In genomic region chr12:8793410-8794051, GRCm38 (mm10) we compare ENCODE assay signal across 19 mouse cellular contexts. TPM values are rescaled to one million over a fixed set of nuclear protein-coding genes. Genes with fewer than 3 reads are reported as not detected.
DNase-seq lines count a peak whose midpoint lies in the region; ATAC-seq and TF ChIP-seq lines count a peak whose summit lies in the region.
"Had no signal": no experiment of that assay in that cellular context is flagged by ENCODE, and none has a peak within 500 bp of the region (broad histone marks: within the 10 kb centered on the region; RNA-seq: fewer than 3 reads in every experiment).

No protein-coding gene starts in this region.

- 83% methylated on average over 2 of the region's 2 CpGs for WGBS in hindbrain, embryonic 15.5 days
- WGBS in hindbrain, embryonic 11.5 days: 87% methylated on average over 2 of the region's 2 CpGs
- WGBS in liver, embryonic 14.5 days (ENCODE audit: insufficient replicate concordance): 80% methylated on average over 2 of the region's 2 CpGs

- H3K4me3 ChIP-seq in hindbrain, embryonic 15.5 days: no peak overlapping the region
- H3K4me3 ChIP-seq in hindbrain, embryonic 11.5 days (ENCODE audit: low read depth, low read length): no peak overlapping the region
- no peak overlapping the region for H3K4me3 ChIP-seq in liver, embryonic 14.5 days (ENCODE audit: insufficient read depth in 1 of 2, low read depth in 2 of 2, low read length in 2 of 2)
- H3K4me3 ChIP-seq: erythroblast, embryonic 14.5 days; limb, embryonic 15.5 days; midbrain, embryonic 12.5 days had no signal

- TF ChIP-seq CTCF in liver, embryonic 14.5 days (IDR thresholded peaks at IDR 0.05; ENCODE audit: low read depth): no peak

- no peaks in the 10 kb centered on the region for H3K27me3 ChIP-seq in hindbrain, embryonic 15.5 days
- H3K27me3 ChIP-seq in hindbrain, embryonic 11.5 days (ENCODE audit: control insufficient read depth, insufficient read depth, low read length): no peaks in the 10 kb centered on the region
- no peaks in the 10 kb centered on the region for H3K27me3 ChIP-seq in liver, embryonic 14.5 days (ENCODE audit: control insufficient read depth, insufficient read depth, low read length)
- H3K27me3 ChIP-seq: limb, embryonic 15.5 days; midbrain, embryonic 12.5 days had no signal

- no peak overlapping the region for H3K27ac ChIP-seq in hindbrain, embryonic 15.5 days (replicated peaks)
- no peak overlapping the region for H3K27ac ChIP-seq in hindbrain, embryonic 11.5 days (ENCODE audit: low read depth, low read length)
- H3K27ac ChIP-seq in liver, embryonic 14.5 days: no peak overlapping the region
- H3K27ac ChIP-seq: kidney, postnatal 0 days; limb, embryonic 15.5 days; macrophage; midbrain, embryonic 12.5 days had no signal

- H3K9me3 ChIP-seq in hindbrain, embryonic 15.5 days: no peaks in the 10 kb centered on the region
- no peaks in the 10 kb centered on the region for H3K9me3 ChIP-seq in hindbrain, embryonic 11.5 days (ENCODE audit: control insufficient read depth, low read length)
- H3K9me3 ChIP-seq in liver, embryonic 14.5 days (ENCODE audit: control insufficient read depth, low read length): no peaks in the 10 kb centered on the region
- H3K9me3 ChIP-seq: limb, embryonic 15.5 days; midbrain, embryonic 12.5 days had no signal

- no peak for TF ChIP-seq EP300 in liver, embryonic 14.5 days (IDR thresholded peaks at IDR 0.05; ENCODE audit: low read depth)

- H3K9ac ChIP-seq in hindbrain, embryonic 15.5 days: no peak overlapping the region
- no peak overlapping the region for H3K9ac ChIP-seq in hindbrain, embryonic 11.5 days (ENCODE audit: low read depth, low read length)
- H3K9ac ChIP-seq in liver, embryonic 14.5 days (replicated peaks): no peak overlapping the region
- H3K9ac ChIP-seq: forebrain, postnatal 0 days; limb, embryonic 15.5 days; midbrain, embryonic 12.5 days had no signal

- no peak overlapping the region for H3K4me2 ChIP-seq in hindbrain, embryonic 15.5 days
- no peak overlapping the region for H3K4me2 ChIP-seq in hindbrain, embryonic 11.5 days (replicated peaks; ENCODE audit: low read depth, low read length)
- no peak overlapping the region for H3K4me2 ChIP-seq in liver, embryonic 14.5 days (ENCODE audit: low read depth)
- H3K4me2 ChIP-seq: limb, embryonic 15.5 days; midbrain, embryonic 12.5 days had no signal

- H3K36me3 ChIP-seq in hindbrain, embryonic 15.5 days: 0 out of 2 replicates have a peak, but pooled peaks cover 5% of the 10 kb centered on the region
- H3K36me3 ChIP-seq in hindbrain, embryonic 11.5 days (ENCODE audit: control insufficient read depth, insufficient read depth, low read length): peaks cover 11% of the 10 kb centered on the region; the same call in 1 of the 2 replicates
- no peaks in the 10 kb centered on the region for H3K36me3 ChIP-seq in liver, embryonic 14.5 days (replicated peaks; ENCODE audit: control insufficient read depth, insufficient read depth, low read depth)

- no peaks in the 10 kb centered on the region for H3K4me1 ChIP-seq in hindbrain, embryonic 15.5 days (replicated peaks)
- H3K4me1 ChIP-seq in hindbrain, embryonic 11.5 days (replicated peaks; ENCODE audit: control insufficient read depth, insufficient read depth, low read length): no peaks in the 10 kb centered on the region
- H3K4me1 ChIP-seq in liver, embryonic 14.5 days (replicated peaks; ENCODE audit: control insufficient read depth in 2 of 2, insufficient read depth in 2 of 2, low read length in 1 of 2): peaks cover 0 to 2% of the 10 kb centered on the region in 2 experiments; a peak in 1 of 4 replicates

- DNase-seq in hindbrain, embryonic 11.5 days (ENCODE audit: low spot score): no peak
- DNase-seq in adipocyte (ENCODE audit: low spot score): peak; percentile 68
- DNase-seq in cerebellum, adult 9-10 months: peak; percentile 74
- no peak for DNase-seq in liver, embryonic 14.5 days (ENCODE audit: low read depth in 3 of 3, low spot score in 3 of 3)
- DNase-seq in adrenal gland, postnatal 4 days (ENCODE audit: low spot score in 2 of 2): no peak
- no peak for DNase-seq in lung, postnatal 10 days
- DNase-seq: adrenal gland, adult 2 months; forebrain, postnatal 0 days; gastrocnemius, postnatal 14 days; heart, postnatal 10 days; right cerebral cortex, adult 18-20 months; thymus, postnatal 36 days had no signal

- ATAC-seq in hindbrain, embryonic 15.5 days (ENCODE audit: low FRiP score, low read depth): peak; percentile 40; the same call in 1 of the 2 replicates
- ATAC-seq in hindbrain, embryonic 11.5 days (ENCODE audit: low FRiP score): no peak
- peak; percentile 65 for ATAC-seq in liver, embryonic 14.5 days (ENCODE audit: insufficient read depth)
- ATAC-seq: forebrain, postnatal 0 days; intestine, embryonic 16.5 days had no signal

RNA-seq across cellular contexts. Expression of gene Sdc1, which starts 22.4 kb away (rescaled TPM):
- polyA plus RNA-seq in hindbrain, embryonic 15.5 days (2015; fragmentation: Nextera tagmentation; extraction: Ambion mirVana): 18.1 and 21.8 TPM in 2 replicates
- 49.3 and 62.4 TPM in 2 replicates for polyA plus RNA-seq in hindbrain, embryonic 11.5 days (2014; fragmentation: Nextera tagmentation; extraction: Ambion mirVana)
- polyA plus RNA-seq in liver, embryonic 14.5 days (2012; rRNA removed): 12.6 and 16.8 TPM in 2 replicates
- polyA plus RNA-seq in liver, embryonic 14.5 days (2014; fragmentation: Nextera tagmentation; extraction: Ambion mirVana): 15.5 and 15.8 TPM in 2 replicates
- 10 to 100 TPM; 34.6 to 52.4 TPM for total RNA-seq in adrenal gland, postnatal 4 days (2021)

Comparison
In these comparisons a context has a peak if more than half of its experiments do, and no peak if none do; other contexts are left out.
1. DNase-seq: peak in adipocyte (single experiment) and cerebellum, adult 9-10 months (single experiment); none in hindbrain, embryonic 11.5 days (single experiment), liver, embryonic 14.5 days (0 of 3), adrenal gland, postnatal 4 days (0 of 2) and lung, postnatal 10 days (single experiment).